Comparison of ENCODE assay signal across 9 mouse cellular contexts in the genomic region with DNA sequence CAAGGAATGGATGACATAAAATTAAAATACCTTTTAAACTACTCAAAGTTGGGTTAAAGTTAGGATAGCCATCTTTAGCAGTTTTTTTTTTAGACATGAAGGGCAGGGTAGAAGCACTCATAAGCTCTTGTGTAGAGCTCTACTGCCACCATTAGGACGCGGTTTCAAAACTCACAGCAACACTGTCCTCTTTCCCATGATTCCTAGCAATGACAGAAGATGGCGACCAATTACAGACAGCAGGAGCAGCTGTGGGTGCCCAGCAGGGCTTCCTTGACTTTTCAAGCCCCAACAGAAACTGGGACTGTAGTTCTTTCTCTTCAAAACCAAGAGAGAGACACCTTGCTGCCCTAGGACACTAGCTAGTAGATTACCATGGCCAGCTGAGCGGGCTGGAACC.
DNase-seq lines count a peak whose midpoint lies in the region; ATAC-seq lines count a peak whose summit lies in the region.
"Had no signal": no experiment of that assay in that cellular context is flagged by ENCODE, and none has a peak within 500 bp of the region (broad histone marks: within the 10 kb centered on the region; RNA-seq: fewer than 3 reads in every experiment).

No protein-coding gene starts in this region.

- H3K4me3 ChIP-seq in heart, embryonic 10.5 days = peak overlapping the region; percentile 24; the same call in 1 of the 2 replicates
- H3K4me3 ChIP-seq in embryonic facial prominence, embryonic 14.5 days (ENCODE audit: low read depth, low read length) = peak overlapping the region; percentile 30
- peak overlapping the region; percentile 8; the same call in 1 of the 2 replicates for H3K4me3 ChIP-seq in hindbrain, embryonic 11.5 days (ENCODE audit: low read depth, low read length)
- peak overlapping the region; percentile 32 for H3K4me3 ChIP-seq in liver, embryonic 12.5 days

- DNase-seq in heart, embryonic 10.5 days (ENCODE audit: low spot score) = no peak
- DNase-seq in heart, adult 11 months = no peak
- DNase-seq in ES-CJ7 (ENCODE audit: low read depth, low spot score) = peak; percentile 71
- DNase-seq in embryonic facial prominence, embryonic 14.5 days (ENCODE audit: low spot score) = peak; percentile 66
- peak; percentile 38 for DNase-seq in hindbrain, embryonic 11.5 days (ENCODE audit: low spot score)
- DNase-seq in ovary, postnatal 14 days (ENCODE audit: low spot score) = peak; percentile 77

- H3K9me3 ChIP-seq in heart, embryonic 10.5 days = no peaks in the 10 kb centered on the region
- no peaks in the 10 kb centered on the region for H3K9me3 ChIP-seq in embryonic facial prominence, embryonic 14.5 days (ENCODE audit: control insufficient read depth, low read length)
- H3K9me3 ChIP-seq in hindbrain, embryonic 11.5 days (ENCODE audit: control insufficient read depth, low read length) = no peaks in the 10 kb centered on the region
- no peaks in the 10 kb centered on the region for H3K9me3 ChIP-seq in liver, embryonic 12.5 days (replicated peaks)
- H3K9me3 ChIP-seq: G1E had no signal

- H3K4me1 ChIP-seq in heart, embryonic 10.5 days = no peaks in the 10 kb centered on the region
- no peaks in the 10 kb centered on the region for H3K4me1 ChIP-seq in embryonic facial prominence, embryonic 14.5 days (ENCODE audit: control insufficient read depth, insufficient read depth, low read length)
- H3K4me1 ChIP-seq in hindbrain, embryonic 11.5 days (replicated peaks; ENCODE audit: control insufficient read depth, insufficient read depth, low read length) = no peaks in the 10 kb centered on the region
- H3K4me1 ChIP-seq in liver, embryonic 12.5 days = no peaks in the 10 kb centered on the region

- no peak overlapping the region; the same call in 1 of the 2 replicates for H3K27ac ChIP-seq in heart, embryonic 10.5 days
- peak overlapping the region; percentile 68 for H3K27ac ChIP-seq in embryonic facial prominence, embryonic 14.5 days (replicated peaks; ENCODE audit: low read depth, low read length)
- H3K27ac ChIP-seq in hindbrain, embryonic 11.5 days (ENCODE audit: low read depth, low read length) = no peak overlapping the region
- H3K27ac ChIP-seq in liver, embryonic 12.5 days = no peak overlapping the region

- 52% methylated on average over 4 of the region's 4 CpGs for WGBS in heart, embryonic 10.5 days
- 74% methylated on average over 4 of the region's 4 CpGs for WGBS in embryonic facial prominence, embryonic 14.5 days
- 70% methylated on average over 4 of the region's 4 CpGs for WGBS in hindbrain, embryonic 11.5 days
- 61% methylated on average over 4 of the region's 4 CpGs for WGBS in liver, embryonic 12.5 days (ENCODE audit: insufficient replicate concordance)

- no peaks in the 10 kb centered on the region for H3K27me3 ChIP-seq in heart, embryonic 10.5 days (ENCODE audit: insufficient read depth, poor library complexity, severe bottlenecking)
- no peaks in the 10 kb centered on the region for H3K27me3 ChIP-seq in embryonic facial prominence, embryonic 14.5 days (replicated peaks; ENCODE audit: control insufficient read depth, insufficient read depth, low read length)
- no peaks in the 10 kb centered on the region for H3K27me3 ChIP-seq in hindbrain, embryonic 11.5 days (ENCODE audit: control insufficient read depth, insufficient read depth, low read length)
- no peaks in the 10 kb centered on the region for H3K27me3 ChIP-seq in liver, embryonic 12.5 days (replicated peaks)

- H3K9ac ChIP-seq in embryonic facial prominence, embryonic 14.5 days (ENCODE audit: low read depth, low read length) = no peak overlapping the region
- no peak overlapping the region for H3K9ac ChIP-seq in hindbrain, embryonic 11.5 days (ENCODE audit: low read depth, low read length)
- H3K9ac ChIP-seq in liver, embryonic 12.5 days = no peak overlapping the region

- ATAC-seq in embryonic facial prominence, embryonic 14.5 days (ENCODE audit: low read depth) = peak; percentile 65; the same call in 1 of the 2 replicates
- ATAC-seq in hindbrain, embryonic 11.5 days (ENCODE audit: low FRiP score) = no peak
- no peak for ATAC-seq in liver, embryonic 12.5 days
- ATAC-seq in megakaryocyte progenitor cell, adult 5-6 weeks (replicated peaks; ENCODE audit: poor library complexity) = no peak

- peak overlapping the region; percentile 47 for H3K4me2 ChIP-seq in embryonic facial prominence, embryonic 14.5 days (ENCODE audit: low read depth, low read length)
- peak overlapping the region; percentile 25; the same call in 1 of the 2 replicates for H3K4me2 ChIP-seq in hindbrain, embryonic 11.5 days (replicated peaks; ENCODE audit: low read depth, low read length)
- peak overlapping the region; percentile 42 for H3K4me2 ChIP-seq in liver, embryonic 12.5 days

- H3K36me3 ChIP-seq in heart, embryonic 10.5 days = peaks cover 47% of the 10 kb centered on the region
- H3K36me3 ChIP-seq in embryonic facial prominence, embryonic 14.5 days (ENCODE audit: control insufficient read depth, insufficient read depth, low read length) = no peaks in the 10 kb centered on the region
- no peaks in the 10 kb centered on the region for H3K36me3 ChIP-seq in hindbrain, embryonic 11.5 days (ENCODE audit: control insufficient read depth, insufficient read depth, low read length)
- H3K36me3 ChIP-seq in liver, embryonic 12.5 days = peaks cover 15% of the 10 kb centered on the region

Comparison
In these comparisons a context has a peak if more than half of its experiments do, and no peak if none do; other contexts are left out.
1. DNase-seq: peak in ES-CJ7 (single experiment), embryonic facial prominence, embryonic 14.5 days (single experiment), hindbrain, embryonic 11.5 days (single experiment) and ovary, postnatal 14 days (single experiment); none in heart, embryonic 10.5 days (single experiment) and heart, adult 11 months (single experiment).
2. Peak in every context shown above with its lines, with median percentiles within 50 percentile points of each other: H3K4me3 ChIP-seq and H3K4me2 ChIP-seq.